Mouse (Mus musculus): ENCODE measurements around the gene Maco1. TPM values are rescaled to one million over a fixed set of nuclear protein-coding genes. Genes with fewer than 3 reads are reported as not detected.

The Maco1 gene
- polyA plus RNA-seq (2017; shearing (Covaris generic)): 6.6 TPM

GRCm38 (mm10) chr4:134853259-134853636 lies at the start of gene Maco1:
Maco1 (minus strand) TSS chr4:134853345.

GRCm38 (mm10) chr4:134863937-134864729 lies 11.0 kb upstream of the Maco1 start, which contains the start of gene Rhd:
Rhd (plus strand) TSS chr4:134864536.

GRCm38 (mm10) chr4:134767426-134768225 lies 85.5 kb downstream of the Maco1 start, which contains the start of gene Ldlrap1:
Ldlrap1 (minus strand) TSS chr4:134768024.

Other genes starting within 250 kb of the Maco1 start
- 1.0 TPM for gene Man1c1, start 149.1 kb downstream of the Maco1 start, polyA plus RNA-seq (2017; shearing (Covaris generic))
- gene Ldlrap1, start 85.3 kb downstream of the Maco1 start, polyA plus RNA-seq (2017; shearing (Covaris generic)): 53.5 TPM
- gene Rhd, start 11.2 kb upstream of the Maco1 start, polyA plus RNA-seq (2017; shearing (Covaris generic)): 0.65 TPM
- 468 TPM for gene Tmem50a, start 61.7 kb upstream of the Maco1 start, polyA plus RNA-seq (2017; shearing (Covaris generic))
- 295 TPM for gene Rsrp1, start 70.2 kb upstream of the Maco1 start, polyA plus RNA-seq (2017; shearing (Covaris generic))
- 235 TPM for gene Syf2, start 77.6 kb upstream of the Maco1 start, polyA plus RNA-seq (2017; shearing (Covaris generic))

Data from inflammation-experienced regulatory T-cells, adult 16 weeks (primary cell).